Mouse (Mus musculus): ENCODE data around the gene Spata20. TPM values are rescaled to one million over a fixed set of nuclear protein-coding genes. Genes with fewer than 3 reads are reported as not detected.

Spata20 gene
- polyA plus RNA-seq, 1 experiment from 2014 or later: 0.27 TPM

DNA sequence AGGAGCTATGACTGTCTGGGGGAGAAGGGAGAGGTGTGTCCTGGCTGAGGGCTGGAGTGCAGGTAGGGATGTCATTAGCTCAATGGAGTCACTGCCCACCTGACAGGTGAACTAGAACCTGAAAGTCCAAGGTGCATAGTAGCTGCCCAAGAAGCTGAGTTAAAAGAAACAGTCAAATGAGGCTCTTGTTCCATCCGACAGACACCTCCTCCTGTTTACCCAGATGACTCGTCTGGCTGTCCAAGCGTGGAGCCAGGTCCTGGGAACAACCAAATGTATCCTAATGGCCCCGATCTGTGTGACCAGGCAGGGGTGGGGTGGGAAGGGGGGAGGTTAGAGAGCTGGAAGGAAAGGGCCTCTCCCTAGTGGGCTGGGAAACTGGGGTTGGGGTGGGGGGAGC is 40.7 kb downstream of the Spata20 start:
- H3K4me3 ChIP-seq (ENCODE audit: low read depth, low read length): no peak overlapping the region
- WGBS: 62% methylated on average over 4 of the region's 4 CpGs
- H3K4me1 ChIP-seq (ENCODE audit: control insufficient read depth, insufficient read depth, low read length): peaks cover 3% of the 10 kb centered on the region; the same call in 1 of the 2 replicates
- DNase-seq (ENCODE audit: low spot score) (no peak), ATAC-seq (replicated peaks; ENCODE audit: insufficient number of reproducible peaks, low FRiP score, low TSS enrichment, low read depth) (no peak)
- no peak overlapping the region for H3K9ac ChIP-seq (replicated peaks; ENCODE audit: low read length)
- H3K9me3 ChIP-seq (replicated peaks; ENCODE audit: control insufficient read depth, low read length): no peaks in the 10 kb centered on the region
- no peak overlapping the region for H3K27ac ChIP-seq (replicated peaks; ENCODE audit: low read depth, low read length)
- no peaks in the 10 kb centered on the region for H3K27me3 ChIP-seq (ENCODE audit: control insufficient read depth, insufficient read depth, low read length)
- H3K36me3 ChIP-seq (replicated peaks; ENCODE audit: control insufficient read depth, insufficient read depth, low read depth, low read length): no peaks in the 10 kb centered on the region; the same call in 1 of the 2 replicates
- no peak overlapping the region for H3K4me2 ChIP-seq (ENCODE audit: low read depth, low read length)

DNA sequence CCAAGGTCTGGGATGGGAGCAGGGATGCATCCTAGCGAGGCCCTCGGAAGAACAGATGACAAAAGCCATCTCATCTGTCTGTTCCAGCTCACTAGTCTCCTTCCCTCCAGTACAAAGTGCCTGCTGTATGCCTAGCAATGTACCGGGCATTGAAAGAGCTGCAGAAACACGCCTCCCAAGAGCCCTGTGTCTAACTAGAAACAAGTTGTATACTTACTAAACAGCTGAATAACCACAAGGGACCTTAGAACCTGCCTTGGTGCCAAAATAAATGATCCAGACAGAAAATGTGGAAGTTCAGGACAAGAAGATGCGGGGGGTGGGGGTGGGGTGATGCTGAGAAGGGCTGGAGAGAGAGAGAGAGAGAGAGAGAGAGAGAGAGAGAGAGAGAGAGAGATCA is 41.1 kb downstream of the Spata20 start:
- ATAC-seq (replicated peaks; ENCODE audit: insufficient number of reproducible peaks, low FRiP score, low TSS enrichment, low read depth) (no peak), DNase-seq (ENCODE audit: low spot score) (no peak)
- Histone ChIP-seq H3K27ac (replicated peaks; ENCODE audit: low read depth, low read length) (no peak overlapping the region), H3K27me3 (ENCODE audit: control insufficient read depth, insufficient read depth, low read length) (no peaks in the 10 kb centered on the region), H3K4me2 (ENCODE audit: low read depth, low read length) (no peak overlapping the region), H3K4me1 (ENCODE audit: control insufficient read depth, insufficient read depth, low read length) (peaks cover 3% of the 10 kb centered on the region; the same call in 1 of the 2 replicates), H3K9ac (replicated peaks; ENCODE audit: low read length) (no peak overlapping the region), H3K9me3 (replicated peaks; ENCODE audit: control insufficient read depth, low read length) (no peaks in the 10 kb centered on the region), H3K4me3 (ENCODE audit: low read depth, low read length) (no peak overlapping the region), H3K36me3 (replicated peaks; ENCODE audit: control insufficient read depth, insufficient read depth, low read depth, low read length) (no peaks in the 10 kb centered on the region; the same call in 1 of the 2 replicates)
- 55% methylated on average over 5 of the region's 5 CpGs for WGBS

DNA sequence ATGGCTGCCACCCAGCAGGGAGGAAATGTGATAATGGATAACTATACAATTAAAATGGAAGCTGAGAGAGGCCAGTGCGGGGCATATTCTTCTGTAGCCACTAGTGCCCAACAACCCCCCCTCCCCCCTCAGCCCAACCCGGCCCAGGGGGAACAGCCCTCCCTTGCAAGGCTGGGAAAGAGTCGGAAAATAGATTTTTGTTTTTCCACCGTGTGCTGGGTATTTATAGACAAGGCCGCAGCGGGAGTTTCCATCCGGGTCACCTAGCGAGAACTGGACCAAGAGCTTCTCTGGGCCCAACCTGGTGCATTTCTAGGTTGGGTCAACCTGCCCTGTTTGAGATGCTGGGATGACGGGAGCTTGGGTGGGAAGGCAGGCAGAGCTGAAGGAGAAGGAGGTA is 44.2 kb downstream of the Spata20 start:
- H3K27ac ChIP-seq (replicated peaks; ENCODE audit: low read depth, low read length): no peak overlapping the region

DNA sequence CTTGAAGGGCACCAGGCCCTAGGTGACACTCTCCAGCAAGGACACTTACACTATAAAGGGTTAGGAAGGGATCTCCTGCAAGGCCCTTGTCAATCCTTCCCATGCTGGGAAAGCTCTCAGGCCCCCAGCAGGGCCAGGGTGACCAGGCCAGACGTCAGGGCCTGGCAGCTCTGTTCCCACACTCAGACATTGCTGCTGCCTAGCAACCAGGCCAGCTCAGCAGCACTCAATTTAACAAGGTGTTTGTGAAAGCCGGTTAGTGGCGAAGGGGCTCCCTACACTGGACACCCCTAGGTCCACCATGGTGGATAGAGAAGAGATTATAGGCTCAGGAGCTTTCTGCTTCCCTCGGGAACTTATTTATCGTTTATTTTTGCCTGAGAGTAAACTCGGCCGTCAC is 44.9 kb downstream of the Spata20 start:
- 60% methylated on average over 7 of the region's 7 CpGs for WGBS
- Histone ChIP-seq H3K4me1 (ENCODE audit: control insufficient read depth, insufficient read depth, low read length) (peaks cover 3% of the 10 kb centered on the region; the same call in 1 of the 2 replicates), H3K4me3 (ENCODE audit: low read depth, low read length) (no peak overlapping the region), H3K27me3 (ENCODE audit: control insufficient read depth, insufficient read depth, low read length) (no peaks in the 10 kb centered on the region), H3K27ac (replicated peaks; ENCODE audit: low read depth, low read length) (no peak overlapping the region), H3K36me3 (replicated peaks; ENCODE audit: control insufficient read depth, insufficient read depth, low read depth, low read length) (no peaks in the 10 kb centered on the region; the same call in 1 of the 2 replicates), H3K9ac (replicated peaks; ENCODE audit: low read length) (no peak overlapping the region), H3K9me3 (replicated peaks; ENCODE audit: control insufficient read depth, low read length) (no peaks in the 10 kb centered on the region), H3K4me2 (ENCODE audit: low read depth, low read length) (no peak overlapping the region)
- DNase-seq (ENCODE audit: low spot score) (no peak), ATAC-seq (replicated peaks; ENCODE audit: insufficient number of reproducible peaks, low FRiP score, low TSS enrichment, low read depth) (0 out of 2 replicates have a peak, but pooled peaks have one; percentile 46)

More for the DNA sequence above, 44.2 kb downstream of the Spata20 start:
- H3K4me1 ChIP-seq (ENCODE audit: control insufficient read depth, insufficient read depth, low read length): peaks cover 3% of the 10 kb centered on the region; the same call in 1 of the 2 replicates
- no peaks in the 10 kb centered on the region; the same call in 1 of the 2 replicates for H3K36me3 ChIP-seq (replicated peaks; ENCODE audit: control insufficient read depth, insufficient read depth, low read depth, low read length)
- no peak overlapping the region for H3K4me2 ChIP-seq (ENCODE audit: low read depth, low read length)
- no peaks in the 10 kb centered on the region for H3K9me3 ChIP-seq (replicated peaks; ENCODE audit: control insufficient read depth, low read length)
- DNase-seq (ENCODE audit: low spot score) (no peak), ATAC-seq (replicated peaks; ENCODE audit: insufficient number of reproducible peaks, low FRiP score, low TSS enrichment, low read depth) (no peak)
- no peaks in the 10 kb centered on the region for H3K27me3 ChIP-seq (ENCODE audit: control insufficient read depth, insufficient read depth, low read length)
- no peak overlapping the region for H3K4me3 ChIP-seq (ENCODE audit: low read depth, low read length)
- no peak overlapping the region for H3K9ac ChIP-seq (replicated peaks; ENCODE audit: low read length)
- 74% methylated on average over 9 of the region's 9 CpGs for WGBS

DNA sequence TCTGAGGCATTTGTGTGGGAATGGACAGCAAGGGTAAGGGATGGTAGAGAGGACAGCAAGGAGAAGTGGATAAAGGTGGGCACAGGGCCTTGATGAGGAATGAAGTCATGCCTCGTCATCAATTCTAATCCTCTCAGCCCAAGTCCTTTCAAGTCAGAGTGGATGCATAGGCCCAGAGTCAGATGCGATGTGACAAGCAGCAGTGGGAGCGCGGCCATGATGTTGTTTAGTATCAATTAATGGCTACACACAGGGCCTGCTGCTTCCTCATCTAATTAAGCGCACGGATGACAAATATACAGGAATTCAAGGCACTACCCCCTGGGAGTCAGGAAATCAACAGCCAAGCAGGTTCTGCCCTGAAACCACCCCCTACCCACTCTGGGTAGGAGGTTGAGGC is 45.6 kb downstream of the Spata20 start:
- Histone ChIP-seq H3K27me3 (ENCODE audit: control insufficient read depth, insufficient read depth, low read length) (no peaks in the 10 kb centered on the region), H3K36me3 (replicated peaks; ENCODE audit: control insufficient read depth, insufficient read depth, low read depth, low read length) (no peaks in the 10 kb centered on the region; the same call in 1 of the 2 replicates), H3K4me2 (ENCODE audit: low read depth, low read length) (no peak overlapping the region), H3K27ac (replicated peaks; ENCODE audit: low read depth, low read length) (no peak overlapping the region), H3K9me3 (replicated peaks; ENCODE audit: control insufficient read depth, low read length) (no peaks in the 10 kb centered on the region), H3K4me1 (ENCODE audit: control insufficient read depth, insufficient read depth, low read length) (peaks cover 3% of the 10 kb centered on the region; the same call in 1 of the 2 replicates), H3K4me3 (ENCODE audit: low read depth, low read length) (no peak overlapping the region), H3K9ac (replicated peaks; ENCODE audit: low read length) (no peak overlapping the region)
- WGBS: 79% methylated on average over 6 of the region's 6 CpGs
- DNase-seq (ENCODE audit: low spot score): no peak
- ATAC-seq (replicated peaks; ENCODE audit: insufficient number of reproducible peaks, low FRiP score, low TSS enrichment, low read depth): no peak

DNA sequence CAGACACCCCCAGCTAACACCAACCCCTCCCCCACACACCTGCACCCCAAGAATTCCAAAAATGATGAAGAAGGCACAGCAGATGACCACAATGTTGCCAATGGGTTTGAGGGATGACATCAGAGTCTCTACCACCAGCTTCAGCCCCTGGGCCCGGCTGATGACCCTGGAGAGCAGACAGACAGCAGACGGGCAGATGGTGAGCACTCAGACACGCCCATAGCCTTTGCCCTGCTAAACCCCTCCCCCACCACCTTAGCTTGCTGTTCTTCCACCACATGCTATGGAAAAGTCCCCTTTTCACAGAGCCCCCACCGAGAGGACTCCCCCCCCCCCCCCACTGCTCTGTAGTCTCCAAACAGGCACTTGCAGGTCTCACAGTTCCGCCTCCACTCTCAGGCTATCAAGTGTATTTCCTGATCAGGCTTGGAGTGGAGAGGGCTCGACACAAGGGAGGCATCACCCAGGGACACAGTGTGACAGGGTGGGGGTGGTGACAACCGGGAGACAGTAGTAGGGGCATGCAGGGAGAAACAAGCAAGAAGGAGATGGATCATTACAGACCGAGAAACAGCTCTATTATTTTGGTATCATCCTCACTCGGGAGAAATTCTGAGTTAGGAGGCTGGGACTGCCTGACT is 56.8 kb downstream of the Spata20 start:
- Histone ChIP-seq H3K27ac (replicated peaks; ENCODE audit: low read depth, low read length) (peak overlapping the region; percentile 72), H3K4me2 (ENCODE audit: low read depth, low read length) (no peak overlapping the region), H3K4me1 (ENCODE audit: control insufficient read depth, insufficient read depth, low read length) (no peaks in the 10 kb centered on the region; the same call in 1 of the 2 replicates), H3K9ac (replicated peaks; ENCODE audit: low read length) (no peak overlapping the region), H3K9me3 (replicated peaks; ENCODE audit: control insufficient read depth, low read length) (no peaks in the 10 kb centered on the region), H3K4me3 (ENCODE audit: low read depth, low read length) (no peak overlapping the region), H3K27me3 (ENCODE audit: control insufficient read depth, insufficient read depth, low read length) (no peaks in the 10 kb centered on the region), H3K36me3 (replicated peaks; ENCODE audit: control insufficient read depth, insufficient read depth, low read depth, low read length) (peaks cover 12% of the 10 kb centered on the region)
- WGBS: 24% methylated on average over 9 of the region's 9 CpGs
- DNase-seq (ENCODE audit: low spot score) (peak; percentile 51), ATAC-seq (replicated peaks; ENCODE audit: insufficient number of reproducible peaks, low FRiP score, low TSS enrichment, low read depth) (no peak)

Other genes with a start within 250 kb of the Spata20 start
- gene Wfikkn2, start 240.2 kb downstream of the Spata20 start, polyA plus RNA-seq (2014; fragmentation: Nextera tagmentation; extraction: Ambion mirVana): 4.2 and 5.0 TPM in 2 replicates
- 0.29 TPM in 1 of 2 replicates, not detected in the other for gene Gm21885, start 204.3 kb downstream of the Spata20 start, polyA plus RNA-seq (2014; fragmentation: Nextera tagmentation; extraction: Ambion mirVana)
- 114 and 126 TPM in 2 replicates for gene Luc7l3, start 164.2 kb downstream of the Spata20 start, polyA plus RNA-seq (2014; fragmentation: Nextera tagmentation; extraction: Ambion mirVana)
- gene Ankrd40, start 158.2 kb downstream of the Spata20 start, polyA plus RNA-seq (2014; fragmentation: Nextera tagmentation; extraction: Ambion mirVana): 19.9 and 23.5 TPM in 2 replicates
- 0.60 and 0.63 TPM in 2 replicates for gene Abcc3, start 93.2 kb downstream of the Spata20 start, polyA plus RNA-seq (2014; fragmentation: Nextera tagmentation; extraction: Ambion mirVana)
- gene Cacna1g, start 12.0 kb downstream of the Spata20 start, polyA plus RNA-seq (2014; fragmentation: Nextera tagmentation; extraction: Ambion mirVana): 10.9 and 14.1 TPM in 2 replicates
- 1.5 and 2.3 TPM in 2 replicates for gene Epn3, start 13.8 kb upstream of the Spata20 start, polyA plus RNA-seq (2014; fragmentation: Nextera tagmentation; extraction: Ambion mirVana)
- gene Mycbpap, start 35.6 kb upstream of the Spata20 start, polyA plus RNA-seq (2014; fragmentation: Nextera tagmentation; extraction: Ambion mirVana): 1.9 and 2.4 TPM in 2 replicates
- gene Rsad1, start 63.1 kb upstream of the Spata20 start, polyA plus RNA-seq (2014; fragmentation: Nextera tagmentation; extraction: Ambion mirVana): 2.4 and 3.7 TPM in 2 replicates
- gene Chad, start 78.9 kb upstream of the Spata20 start, polyA plus RNA-seq (2014; fragmentation: Nextera tagmentation; extraction: Ambion mirVana): 0.52 and 1.0 TPM in 2 replicates
- 6.8 and 7.1 TPM in 2 replicates for gene Acsf2, start 115.7 kb upstream of the Spata20 start, polyA plus RNA-seq (2014; fragmentation: Nextera tagmentation; extraction: Ambion mirVana)
- 171 and 185 TPM in 2 replicates for gene Lrrc59, start 143.6 kb upstream of the Spata20 start, polyA plus RNA-seq (2014; fragmentation: Nextera tagmentation; extraction: Ambion mirVana)
- 122 and 136 TPM in 2 replicates for gene Mrpl27, start 167.6 kb upstream of the Spata20 start, polyA plus RNA-seq (2014; fragmentation: Nextera tagmentation; extraction: Ambion mirVana)
- 47.0 and 51.7 TPM in 2 replicates for gene Eme1, start 167.8 kb upstream of the Spata20 start, polyA plus RNA-seq (2014; fragmentation: Nextera tagmentation; extraction: Ambion mirVana)
- 11.1 and 12.1 TPM in 2 replicates for gene Xylt2, start 191.3 kb upstream of the Spata20 start, polyA plus RNA-seq (2014; fragmentation: Nextera tagmentation; extraction: Ambion mirVana)
- 0.15 and 0.21 TPM in 2 replicates for gene Gm11541, start 218.3 kb upstream of the Spata20 start, polyA plus RNA-seq (2014; fragmentation: Nextera tagmentation; extraction: Ambion mirVana)

Data from embryonic facial prominence, embryonic 11.5 days (tissue).